25 mouse cellular contexts compared by ENCODE assay signal in genomic region chr10:27164738-27165137, GRCm38 (mm10).
"Had no signal": no experiment of that assay in that cellular context is flagged by ENCODE, and none has a peak within 500 bp of the region (broad histone marks: within the 10 kb centered on the region; RNA-seq: fewer than 3 reads in every experiment).

No protein-coding gene starts in this region.

- H3K9ac ChIP-seq: forebrain, postnatal 0 days; heart, embryonic 13.5 days; heart, embryonic 15.5 days; hindbrain, embryonic 12.5 days; hindbrain, embryonic 15.5 days; kidney, embryonic 15.5 days; limb, embryonic 13.5 days; limb, embryonic 15.5 days had no signal

- H3K27ac ChIP-seq: heart, adult 2 months; heart, embryonic 13.5 days; heart, embryonic 15.5 days; hindbrain, embryonic 12.5 days; hindbrain, embryonic 15.5 days; kidney, embryonic 15.5 days; kidney, postnatal 0 days; limb, embryonic 13.5 days; limb, embryonic 15.5 days had no signal

- H3K4me3 ChIP-seq: heart, adult 2 months; heart, embryonic 13.5 days; heart, embryonic 15.5 days; hindbrain, embryonic 12.5 days; hindbrain, embryonic 15.5 days; kidney, embryonic 15.5 days; limb, embryonic 13.5 days; limb, embryonic 15.5 days had no signal

- H3K4me2 ChIP-seq: heart, embryonic 11.5 days; heart, embryonic 13.5 days; heart, embryonic 15.5 days; hindbrain, embryonic 12.5 days; hindbrain, embryonic 15.5 days; kidney, embryonic 15.5 days; limb, embryonic 13.5 days; limb, embryonic 15.5 days had no signal

- H3K27me3 ChIP-seq: heart, embryonic 13.5 days; heart, embryonic 15.5 days; hindbrain, embryonic 12.5 days; hindbrain, embryonic 15.5 days; kidney, embryonic 15.5 days; limb, embryonic 13.5 days; limb, embryonic 15.5 days had no signal

- H3K4me1 ChIP-seq: heart, embryonic 13.5 days; heart, embryonic 15.5 days; hindbrain, embryonic 12.5 days; hindbrain, embryonic 15.5 days; kidney, embryonic 15.5 days; limb, embryonic 13.5 days; limb, embryonic 15.5 days had no signal

- ATAC-seq: forebrain, postnatal 0 days; intestine, embryonic 16.5 days had no signal

- H3K9me3 ChIP-seq: heart, embryonic 13.5 days; heart, embryonic 15.5 days; hindbrain, embryonic 12.5 days; hindbrain, embryonic 15.5 days; kidney, embryonic 15.5 days; limb, embryonic 13.5 days; limb, embryonic 15.5 days had no signal

- DNase-seq: gastrocnemius, postnatal 14 days; gastrocnemius, postnatal 36 days; heart, adult 11 months; heart, adult 2 months; heart, postnatal 14 days; heart, postnatal 36 days; kidney, adult 11 months; kidney, adult 2 months; kidney, adult 9 months; kidney, postnatal 14 days; kidney, postnatal 36 days; layer of hippocampus, adult 9-11 months; layer of hippocampus, postnatal 36 days; left cerebral cortex, postnatal 4 days had no signal

- H3K36me3 ChIP-seq: heart, embryonic 13.5 days; heart, embryonic 15.5 days; hindbrain, embryonic 12.5 days; hindbrain, embryonic 15.5 days; kidney, embryonic 15.5 days; limb, embryonic 13.5 days; limb, embryonic 15.5 days had no signal
